Mouse (Mus musculus) liver, embryonic 14.5 days (tissue): ENCODE data around the gene 5730480H06Rik. TPM values are rescaled to one million over a fixed set of nuclear protein-coding genes. Genes with fewer than 3 reads are reported as not detected.

Source experiments
- ATAC-seq: fragments of 200-750 bp; cut with Nextera tagmentation; 2 replicates; pipeline ENCODE4 v1.8.0; 2017; ENCODE audit warnings: moderate number of reproducible peaks, mild to moderate bottlenecking, moderate library complexity; ENCODE audit not compliant: insufficient read depth
- DNase-seq, 3 experiments: peaks; one replicate each; pipeline ENCODE4 v3.0.0-alpha.2; 2012 to 2013; ENCODE audit warnings: low read depth in 3 of 3, low spot score in 3 of 3
- H3K27ac ChIP-seq: fragments of 300-500 bp; sonication (generic); 2 replicates; pipeline ENCODE4 v1.5.1; 2014; ENCODE audit warnings: moderate library complexity, mild to moderate bottlenecking, control low read depth, inconsistent platforms
- H3K27me3 ChIP-seq: fragments of 300-500 bp; sonication (generic); 2 replicates; pipeline ENCODE4 v1.6.1; 2014; ENCODE audit warnings: mild to moderate bottlenecking, low read length, moderate library complexity; ENCODE audit not compliant: control insufficient read depth, insufficient read depth
- H3K36me3 ChIP-seq: fragments of 300-500 bp; sonication (generic); replicated peaks from 2 replicates; pipeline ENCODE4 v1.6.1; 2014; ENCODE audit warnings: low read depth; ENCODE audit not compliant: control insufficient read depth, insufficient read depth
- H3K4me1 ChIP-seq, 2 experiments: fragments of 200-500 bp in 1 of 2; fragments of 300-500 bp in 1 of 2; sonication (generic) in 1 of 2; replicated peaks; 2 replicates each; pipeline ENCODE4 v1.6.1; 2012 to 2014; ENCODE audit warnings: antibody characterized with exemption in 1 of 2, inconsistent platforms in 1 of 2, low read length in 1 of 2; ENCODE audit not compliant: control insufficient read depth in 2 of 2, insufficient read depth in 2 of 2
- H3K4me2 ChIP-seq: fragments of 300-500 bp; sonication (generic); 2 replicates; pipeline ENCODE4 v1.6.1; 2014; ENCODE audit warnings: low read depth, mild to moderate bottlenecking, control low read depth, moderate library complexity
- H3K4me3 ChIP-seq, 2 experiments: fragments of 200-500 bp in 1 of 2; fragments of 300-500 bp in 1 of 2; sonication (generic) in 1 of 2; 2 replicates each; pipeline ENCODE4 v1.5.1; 2012 to 2014; ENCODE audit warnings: low read depth in 2 of 2, low read length in 2 of 2, mild to moderate bottlenecking in 2 of 2, control low read depth in 1 of 2, inconsistent platforms in 1 of 2, moderate library complexity in 1 of 2; ENCODE audit not compliant: insufficient read depth in 1 of 2
- H3K9ac ChIP-seq: fragments of 300-500 bp; sonication (generic); replicated peaks from 2 replicates; pipeline ENCODE4 v1.6.1; 2014; ENCODE audit warnings: mild to moderate bottlenecking, control low read depth, moderate library complexity
- H3K9me3 ChIP-seq: fragments of 300-500 bp; sonication (generic); 2 replicates; pipeline ENCODE4 v1.6.1; 2016; ENCODE audit warnings: low read length, mixed read lengths; ENCODE audit not compliant: control insufficient read depth
- CTCF ChIP-seq: IDR thresholded peaks from 2 replicates; pipeline ENCODE4 v1.5.1; 2016; ENCODE audit warnings: antibody characterized with exemption, low read depth, control low read depth
- EP300 ChIP-seq: IDR thresholded peaks from 2 replicates; pipeline ENCODE4 v1.6.1; 2016; ENCODE audit warnings: antibody characterized with exemption, low read depth
- WGBS: fragments of 180-500 bp; shearing (Covaris S2); extraction: QIAGEN DNeasy Blood & Tissue Kit; methylation state at CpG from one replicate; pipeline ENCODE4 v1.1.7; 2014; ENCODE audit not compliant: insufficient replicate concordance; 5-methylcytosine and 5-hydroxymethylcytosine counted together
- polyA plus RNA-seq, 2 experiments: library from polyadenylated mRNA; depleted of rRNA in 1 of 2; stranded (reverse) in 1 of 2; unstranded in 1 of 2; fragments of >200 nt; fragmentation: Nextera tagmentation in 1 of 2; extraction: Ambion mirVana in 1 of 2; gene quantifications; 2 replicates each; pipeline versions ENCODE4 v1.2.1 to v1.2.3; 2012 to 2014

5730480H06Rik gene
- polyA plus RNA-seq, 2 experiments: 5.9 to 6.9 TPM

- no peaks in the 10 kb centered on the region for H3K36me3 ChIP-seq
- no peak overlapping the region for H3K4me2 ChIP-seq
- no peaks in the 10 kb centered on the region for H3K9me3 ChIP-seq
- ATAC-seq (no peak), DNase-seq (no peak)
- no peaks in the 10 kb centered on the region for H3K27me3 ChIP-seq
- no peaks in the 10 kb centered on the region for H3K4me1 ChIP-seq
- TF ChIP-seq EP300: no peak
- no peak for TF ChIP-seq CTCF
- WGBS: 35% methylated on average over 2 of the region's 2 CpGs
- H3K4me3 ChIP-seq: no peak overlapping the region
- no peak overlapping the region for H3K9ac ChIP-seq
- no peak overlapping the region for H3K27ac ChIP-seq
These were observed 132.5 kb downstream of the 5730480H06Rik start for GRCm38 (mm10) chr5:48460221-48460620.
